Comparison of ENCODE assay signal across 8 mouse cellular contexts in the genomic region with DNA sequence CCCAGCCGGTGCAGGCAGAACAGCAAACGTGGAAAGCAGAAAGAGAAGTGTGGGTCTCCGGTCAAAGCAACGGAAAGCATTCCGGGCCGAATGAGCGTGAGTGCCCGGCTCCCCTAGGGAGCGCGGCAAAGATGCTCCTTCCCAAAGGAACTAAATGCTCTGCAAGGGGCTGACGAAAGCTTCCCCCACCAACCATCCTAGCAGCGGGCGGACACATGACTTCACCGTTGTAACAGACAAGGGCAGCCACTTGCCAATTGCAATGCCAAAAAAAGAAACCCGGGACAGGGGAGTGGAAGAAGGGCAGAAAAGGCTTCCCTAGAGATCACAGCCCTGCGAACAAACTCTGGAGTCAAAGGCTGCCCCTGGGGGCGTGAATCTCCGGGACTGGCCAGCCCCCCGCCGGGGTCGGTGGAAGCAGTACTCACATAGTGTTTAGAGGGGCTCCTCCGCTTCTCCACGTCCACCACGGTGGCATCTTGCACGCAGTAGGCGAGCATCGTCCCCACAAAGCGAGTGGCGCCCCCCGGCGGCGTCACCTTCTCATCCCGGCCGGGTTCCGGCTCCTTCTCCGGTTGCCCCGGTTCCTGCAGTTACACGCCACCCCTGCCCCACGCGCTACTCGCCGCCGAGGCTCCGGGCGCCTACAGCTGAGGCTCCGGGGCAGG. TPM values are rescaled to one million over a fixed set of nuclear protein-coding genes. Genes with fewer than 3 reads are reported as not detected.
A peak's percentile ranks its signal among the peaks of the same experiment; 100 is the strongest.
DNase-seq lines count a peak whose midpoint lies in the region; ATAC-seq lines count a peak whose summit lies in the region.

No protein-coding gene starts in this region.

- peak overlapping the region; percentile 85 for H3K9ac ChIP-seq in hindbrain, embryonic 12.5 days

- H3K36me3 ChIP-seq in hindbrain, embryonic 12.5 days, result no peaks in the 10 kb centered on the region

- peak; percentile 70 for ATAC-seq in hindbrain, embryonic 12.5 days (ENCODE audit: low FRiP score)

- H3K27me3 ChIP-seq in hindbrain, embryonic 12.5 days, result no peaks in the 10 kb centered on the region

- peaks cover 43% of the 10 kb centered on the region for H3K4me1 ChIP-seq in hindbrain, embryonic 12.5 days

- H3K4me3 ChIP-seq in hindbrain, embryonic 12.5 days, result peak overlapping the region; percentile 74

- H3K4me2 ChIP-seq in hindbrain, embryonic 12.5 days (replicated peaks), result peak overlapping the region; percentile 86

- peak; percentile 77 for DNase-seq in T-cell, adult 2 months (ENCODE audit: low spot score)
- DNase-seq in cerebellum, adult 9-11 months, result peak; percentile 18
- DNase-seq in frontal cortex, postnatal 25 days (ENCODE audit: low spot score in 2 of 2), result peak; percentile 55 to 69
- DNase-seq in layer of hippocampus, postnatal 25 days (ENCODE audit: extremely low spot score in 1 of 2, low spot score in 1 of 2), result peak; percentile 65 to 74
- peak; percentile 87 to 89 for DNase-seq in lung, postnatal 4 days
- DNase-seq in right cerebral cortex, postnatal 14 days, result peak; percentile 79
- peak; percentile 84 for DNase-seq in urinary bladder, postnatal 25 days (ENCODE audit: low spot score)

- no peaks in the 10 kb centered on the region for H3K9me3 ChIP-seq in hindbrain, embryonic 12.5 days (replicated peaks)

- peak overlapping the region; percentile 91 for H3K27ac ChIP-seq in hindbrain, embryonic 12.5 days

- WGBS in hindbrain, embryonic 12.5 days, result under 1% methylated on average over 46 of the region's 46 CpGs

RNA-seq across cellular contexts. Expression of gene Sh3pxd2a, which starts 0.4 kb away (rescaled TPM):
- polyA plus RNA-seq in hindbrain, embryonic 12.5 days (2016; fragmentation: Nextera tagmentation; extraction: Ambion mirVana), result 3.9 and 5.4 TPM in 2 replicates
- total RNA-seq in layer of hippocampus, postnatal 25 days (2021), result 10 to 100 TPM; 31.9 to 36.9 TPM

Comparison
In these comparisons a context has a peak if more than half of its experiments do, and no peak if none do; other contexts are left out.
1. Peak in every context shown above with its lines: DNase-seq, ATAC-seq, H3K4me3 ChIP-seq and H3K27ac ChIP-seq.
2. DNase-seq: peak in every context shown above with its lines; median percentile 88 in lung, postnatal 4 days; 84 in urinary bladder, postnatal 25 days; 79 in right cerebral cortex, postnatal 14 days; 77 in T-cell, adult 2 months; 70 in layer of hippocampus, postnatal 25 days; 62 in frontal cortex, postnatal 25 days; 18 in cerebellum, adult 9-11 months.